Mouse (Mus musculus): ENCODE data around the gene Srgap1.
A peak's percentile ranks its signal among the peaks of the same experiment; 100 is the strongest.

The Srgap1 gene

GRCm38 (mm10) chr10:121764469-121765173 lies 282.5 kb downstream of the Srgap1 start:
- DNase-seq (ENCODE audit: low read depth), result peak; percentile 38

DNA sequence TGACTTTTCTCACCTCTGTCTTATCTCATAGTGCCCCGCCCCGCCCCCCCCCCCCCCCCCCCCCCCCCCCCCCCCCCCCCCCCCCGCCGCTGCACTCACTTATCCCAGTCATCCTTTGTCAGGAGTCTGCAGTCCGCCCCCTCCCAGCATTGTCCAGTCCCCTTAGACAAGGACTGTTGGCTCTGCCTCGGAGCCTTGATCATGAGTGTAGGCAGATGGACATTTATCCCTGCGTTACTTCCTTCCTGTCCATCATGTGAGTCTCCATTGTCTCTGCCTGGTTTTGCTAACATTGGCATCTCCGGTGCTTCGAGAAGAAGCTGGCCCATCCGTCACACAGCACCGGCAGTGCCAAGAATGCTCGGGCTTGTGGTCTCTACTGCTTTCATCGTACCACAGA lies 283.9 kb downstream of the Srgap1 start:
- no peak for DNase-seq (ENCODE audit: low read depth)

DNA sequence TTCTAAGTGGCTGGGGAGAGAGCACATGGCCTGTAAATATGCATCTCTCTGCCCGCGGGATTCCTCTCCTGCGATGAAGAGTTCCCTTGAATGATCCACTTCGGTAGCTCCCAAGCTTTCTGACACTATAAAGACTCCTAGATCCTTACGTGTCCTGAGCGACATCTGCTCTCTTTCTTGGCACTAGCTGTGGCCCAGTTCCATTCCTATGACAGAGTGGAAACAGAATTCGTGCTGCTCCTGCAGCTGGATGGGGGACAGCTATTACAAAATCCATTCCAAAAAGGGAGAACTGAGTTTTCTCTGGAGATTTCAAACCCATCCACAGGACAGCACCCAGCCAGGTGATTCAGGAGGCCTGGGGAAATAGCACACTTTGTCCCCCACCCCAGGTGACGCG lies 285.0 kb downstream of the Srgap1 start:
- DNase-seq (ENCODE audit: low read depth), result no peak

DNA sequence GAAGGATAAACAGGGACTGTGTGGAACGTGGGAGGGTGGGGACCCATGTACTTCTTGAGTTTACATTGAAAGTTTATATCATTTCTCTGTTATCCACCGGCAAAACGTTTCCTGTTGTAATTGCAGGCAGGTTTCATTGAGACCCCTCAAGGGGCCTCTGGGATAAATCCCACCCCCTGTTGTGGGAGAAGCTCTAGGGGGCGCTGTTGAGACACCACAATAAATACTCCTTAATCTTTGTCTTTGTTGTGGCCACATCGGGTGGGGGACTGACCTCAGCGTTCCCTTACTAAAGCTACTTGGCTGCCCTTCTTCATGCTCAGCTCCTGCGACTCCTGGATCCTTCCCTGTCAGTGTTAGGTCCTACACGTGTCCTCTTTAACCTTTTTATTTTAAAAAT lies 288.0 kb downstream of the Srgap1 start:
- DNase-seq (ENCODE audit: low read depth), result no peak

DNA sequence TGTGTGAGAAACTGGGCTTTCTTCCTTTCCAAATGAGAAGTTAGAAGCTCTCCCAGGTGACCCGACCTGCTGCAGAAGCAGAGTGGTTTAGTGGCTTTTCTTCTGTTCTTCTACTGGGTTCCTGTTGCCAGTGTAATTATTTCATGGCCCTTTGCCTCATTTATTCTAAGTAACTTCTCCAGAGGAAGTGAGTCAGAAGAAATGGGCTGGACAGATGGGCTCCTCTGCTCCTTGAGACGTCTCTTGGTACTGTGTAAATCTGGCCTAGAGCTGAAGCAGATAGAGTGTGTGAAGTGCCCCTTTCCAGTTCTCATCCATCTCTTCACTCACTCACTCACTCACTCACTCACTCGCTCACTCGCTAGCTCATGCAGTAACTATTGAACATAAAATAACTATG lies 290.4 kb downstream of the Srgap1 start:
- DNase-seq (ENCODE audit: low read depth), result peak; percentile 57

DNA sequence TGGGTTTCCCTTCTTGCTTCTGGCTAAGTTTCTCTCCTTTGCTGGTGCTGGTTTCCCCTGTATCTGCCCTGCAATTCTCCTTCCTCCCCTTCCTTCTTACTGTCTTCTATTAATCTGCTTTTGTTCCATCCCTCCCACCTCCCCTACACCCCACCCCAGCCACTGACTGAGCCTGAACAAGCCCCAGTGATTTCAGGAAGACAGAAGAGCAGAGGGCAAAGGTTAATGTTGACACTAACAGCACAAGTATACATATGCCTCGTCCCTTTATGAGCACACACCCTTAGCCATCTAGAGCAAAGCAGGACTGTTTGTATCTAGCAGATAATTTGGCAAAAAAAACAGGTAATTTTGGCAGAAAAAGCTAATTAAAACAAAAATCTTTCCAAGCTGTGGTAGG lies 291.3 kb downstream of the Srgap1 start:
- no peak for DNase-seq (ENCODE audit: low read depth)

DNA sequence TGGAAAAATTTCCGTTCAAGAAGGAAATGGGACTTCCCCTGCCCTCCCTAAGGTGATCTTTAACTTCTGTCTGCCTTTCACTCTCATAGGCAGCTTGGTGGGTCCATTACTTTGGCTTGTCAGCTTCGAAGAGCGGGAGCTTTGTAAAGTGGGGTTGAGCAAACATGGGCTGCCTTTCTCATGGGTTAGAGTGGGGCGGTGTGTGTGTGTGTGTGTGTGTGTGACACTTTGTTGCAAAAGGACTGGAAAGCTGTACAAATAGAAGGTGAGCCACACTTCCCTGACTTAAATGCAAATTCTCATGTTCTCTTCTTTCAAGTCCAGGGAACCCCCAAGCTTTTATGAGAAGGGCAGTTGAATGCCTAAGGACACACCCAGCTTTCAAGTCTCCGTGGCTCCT lies 292.9 kb downstream of the Srgap1 start:
- no peak for DNase-seq (ENCODE audit: low read depth)

DNA sequence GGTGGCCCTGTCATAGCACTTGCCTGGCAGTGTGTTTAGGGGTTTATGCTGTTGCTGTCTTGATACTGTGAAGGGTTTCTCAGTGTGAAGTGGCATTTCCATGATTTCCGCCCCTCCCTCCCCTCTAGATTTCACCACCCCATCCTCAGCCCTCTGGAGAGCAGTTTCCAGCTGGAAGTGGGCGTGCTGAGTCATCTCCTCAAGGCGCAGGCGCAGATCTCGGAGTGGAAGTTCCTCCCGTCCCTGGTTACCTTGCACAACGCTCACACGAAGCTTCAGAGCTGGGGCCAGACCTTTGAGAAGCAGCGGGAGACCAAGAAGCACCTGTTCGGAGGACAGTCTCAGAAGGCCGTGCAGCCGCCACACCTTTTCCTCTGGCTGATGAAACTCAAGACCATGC lies 296.9 kb downstream of the Srgap1 start:
- DNase-seq (ENCODE audit: low read depth), result peak; percentile 36

- DNase-seq (ENCODE audit: low read depth), result no peak
These were observed 304.8 kb downstream of the Srgap1 start for GRCm38 (mm10) chr10:121742336-121742735.

- peak; percentile 83 for DNase-seq (ENCODE audit: low read depth)
These were observed 307.3 kb downstream of the Srgap1 start, which contains the start of gene BC048403 for GRCm38 (mm10) chr10:121739548-121740505. Gene BC048403, plus strand, starts transcription at chr10:121739937.

DNA sequence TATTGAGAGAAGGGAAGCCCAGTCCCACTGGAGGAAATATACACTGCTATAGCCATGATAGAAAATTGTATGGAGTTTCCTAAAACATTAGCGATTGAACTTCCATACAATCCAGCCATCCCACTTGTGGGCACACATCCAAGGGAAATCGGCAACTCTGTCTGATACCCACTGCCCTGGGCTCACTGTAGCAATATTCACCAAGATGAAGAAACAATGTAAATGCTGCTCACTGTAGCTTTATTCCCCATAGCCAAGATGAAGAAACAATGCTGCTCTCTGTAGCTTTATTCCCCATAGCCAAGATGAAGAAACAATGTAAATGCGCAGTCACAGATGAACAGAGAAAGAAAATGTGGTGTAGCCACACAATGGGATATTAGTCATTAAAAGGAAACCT lies 309.9 kb downstream of the Srgap1 start:
- no peak for DNase-seq (ENCODE audit: low read depth)

GRCm38 (mm10) chr10:121732542-121732941 lies 314.6 kb downstream of the Srgap1 start:
- DNase-seq (ENCODE audit: low read depth), result no peak

GRCm38 (mm10) chr10:121731048-121731725 lies 315.9 kb downstream of the Srgap1 start:
- DNase-seq (ENCODE audit: low read depth), result no peak

All from 416B (cell line).